Mouse (Mus musculus) 416B (cell line): ENCODE data around the gene S1pr5.
"Not testable (repeated sequence)": the region's sequence is repeated elsewhere in the genome, so short reads cannot be mapped to it uniquely, and the experiment has no call there.

Source experiments
- DNase-seq: peaks from one replicate; pipeline ENCODE4 v3.0.0; 2011; ENCODE audit warnings: low read depth

The S1pr5 gene

GRCm38 (mm10) chr9:21266889-21267288, 18.6 kb upstream of the S1pr5 start:
- no peak for DNase-seq

GRCm38 (mm10) chr9:21265611-21266010, 17.4 kb upstream of the S1pr5 start:
- no peak for DNase-seq

- peak; percentile 99 for DNase-seq
Observed at GRCm38 (mm10) chr9:21265000-21265561, 16.8 kb upstream of the S1pr5 start, which contains the start of gene Atg4d. TSS of gene Atg4d (plus strand) at chr9:21265293.

GRCm38 (mm10) chr9:21264272-21264999, 16.2 kb upstream of the S1pr5 start:
- no peak for DNase-seq

- DNase-seq = peak; percentile 25
Observed at GRCm38 (mm10) chr9:21261831-21262230, 13.6 kb upstream of the S1pr5 start.

- DNase-seq = peak; percentile 64
Observed at GRCm38 (mm10) chr9:21260491-21261040, 12.3 kb upstream of the S1pr5 start.

- DNase-seq = not testable (repeated sequence)
Observed at GRCm38 (mm10) chr9:21256349-21256748, 8.1 kb upstream of the S1pr5 start.

GRCm38 (mm10) chr9:21254690-21255089, 6.4 kb upstream of the S1pr5 start:
- DNase-seq = no peak

- DNase-seq = no peak
Observed at GRCm38 (mm10) chr9:21251116-21251735, 3.0 kb upstream of the S1pr5 start.

- DNase-seq = no peak
Observed at GRCm38 (mm10) chr9:21250509-21250908, 2.3 kb upstream of the S1pr5 start.

- DNase-seq = no peak
Observed at GRCm38 (mm10) chr9:21249629-21250508, 1.6 kb upstream of the S1pr5 start.

- DNase-seq = peak; percentile 24
Observed at GRCm38 (mm10) chr9:21246342-21246741, 1.9 kb downstream of the S1pr5 start.

GRCm38 (mm10) chr9:21245113-21245487, 3.1 kb downstream of the S1pr5 start:
- DNase-seq = no peak

- no peak for DNase-seq
Observed at GRCm38 (mm10) chr9:21244428-21245112, 3.7 kb downstream of the S1pr5 start.

- no peak for DNase-seq
Observed at GRCm38 (mm10) chr9:21243826-21244427, 4.3 kb downstream of the S1pr5 start.

- peak; percentile 93 for DNase-seq
Observed at GRCm38 (mm10) chr9:21241343-21241742, 6.9 kb downstream of the S1pr5 start.

- DNase-seq = peak; percentile 53
Observed at GRCm38 (mm10) chr9:21239465-21239848, 8.8 kb downstream of the S1pr5 start.

- peak; percentile 64 for DNase-seq
Observed at GRCm38 (mm10) chr9:21238733-21239464, 9.3 kb downstream of the S1pr5 start, which contains the start of gene Keap1. TSS of gene Keap1 (minus strand) at chr9:21239361.

- DNase-seq = peak; percentile 52
Observed at GRCm38 (mm10) chr9:21238004-21238732, 10.1 kb downstream of the S1pr5 start.
